Mouse (Mus musculus) hematopoietic multipotent progenitor cell, adult 10-12 weeks (in vitro differentiated cells): ENCODE measurements around the gene Ssxb5. TPM values are rescaled to one million over a fixed set of nuclear protein-coding genes. Genes with fewer than 3 reads are reported as not detected.

Experiments used
- polyA plus RNA-seq: library from polyadenylated mRNA; stranded (reverse); fragments of >175 nt; gene quantifications from 2 replicates; pipeline ENCODE4 v1.2.3, GENCODE M21; 2012; ENCODE audit warnings: low replicate concordance

Gene Ssxb5
- polyA plus RNA-seq: not detected in 2 replicates

GRCm38 (mm10) chrX:8803391-8803790, at the start of gene Ssxb5:
Ssxb5 (plus strand) TSS chrX:8803691.

GRCm38 (mm10) chrX:8843694-8844093, 40.2 kb downstream of the Ssxb5 start, which contains the start of gene Gm6592:
Gm6592 (plus strand) TSS chrX:8843994.

Other genes with a start within 250 kb of the Ssxb5 start
- gene Ssxb3, start 211.9 kb upstream of the Ssxb5 start, polyA plus RNA-seq: not detected in 2 replicates
- gene Ssxb8, start 112.8 kb upstream of the Ssxb5 start, polyA plus RNA-seq: not detected in 2 replicates
- gene Ssx9, start 55.3 kb upstream of the Ssxb5 start, polyA plus RNA-seq: not detected in 2 replicates
- gene Gm6592, start 40.3 kb downstream of the Ssxb5 start, polyA plus RNA-seq: not detected in 2 replicates
- not detected in 2 replicates for gene Gm5751, start 70.6 kb downstream of the Ssxb5 start, polyA plus RNA-seq
- gene B630019K06Rik, start 88.7 kb downstream of the Ssxb5 start, polyA plus RNA-seq: 3.0 and 6.9 TPM in 2 replicates
- gene Fthl17b, start 159.3 kb downstream of the Ssxb5 start, polyA plus RNA-seq: not detected in 2 replicates
- gene Fthl17c, start 172.9 kb downstream of the Ssxb5 start, polyA plus RNA-seq: not detected in 2 replicates
- gene Fthl17d, start 183.1 kb downstream of the Ssxb5 start, polyA plus RNA-seq: not detected in 2 replicates
- gene Fthl17e, start 229.8 kb downstream of the Ssxb5 start, polyA plus RNA-seq: not detected in 2 replicates